Comparison of ENCODE assay signal across 22 mouse cellular contexts in the genomic region with DNA sequence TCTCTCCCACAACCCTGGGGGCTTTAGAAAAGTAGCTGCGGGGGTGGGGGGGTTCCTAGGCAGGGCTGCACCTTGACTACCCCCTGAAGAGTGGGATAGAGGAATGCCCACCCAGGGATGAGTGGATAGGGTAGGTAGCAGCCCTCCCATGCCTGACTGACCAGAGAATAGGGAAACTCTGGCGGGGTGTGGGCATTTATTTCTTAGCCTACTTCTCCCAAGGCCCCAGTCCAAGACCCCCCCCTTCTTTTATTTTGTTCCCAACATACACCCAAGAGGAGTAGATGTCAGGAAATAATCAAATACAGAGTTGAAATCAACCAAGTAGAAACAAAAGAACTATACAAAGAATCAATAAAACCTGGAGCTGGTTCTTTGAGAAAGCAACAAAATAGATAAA. TPM values are rescaled to one million over a fixed set of nuclear protein-coding genes. Genes with fewer than 3 reads are reported as not detected.
A peak's percentile ranks its signal among the peaks of the same experiment; 100 is the strongest.
DNase-seq lines count a peak whose midpoint lies in the region; ATAC-seq and TF ChIP-seq lines count a peak whose summit lies in the region.
"Not testable (repeated sequence)": the region's sequence is repeated elsewhere in the genome, so short reads cannot be mapped to it uniquely, and the experiment has no call there.
"Had no signal": no experiment of that assay in that cellular context is flagged by ENCODE, and none has a peak within 500 bp of the region (broad histone marks: within the 10 kb centered on the region; RNA-seq: fewer than 3 reads in every experiment).

No protein-coding gene starts in this region.

- TF ChIP-seq EP300 in liver, postnatal 0 days (IDR thresholded peaks at IDR 0.05; ENCODE audit: low read depth) = not testable (repeated sequence)

- peak; percentile 76; the same call in 1 of the 2 replicates for ATAC-seq in forebrain, embryonic 11.5 days (replicated peaks; ENCODE audit: low FRiP score)
- 0 out of 2 replicates have a peak, but pooled peaks have one; percentile 22 for ATAC-seq in heart, embryonic 12.5 days (ENCODE audit: insufficient number of reproducible peaks, low FRiP score)
- peak; percentile 74; the same call in 1 of the 2 replicates for ATAC-seq in hindbrain, embryonic 14.5 days (ENCODE audit: low FRiP score)
- ATAC-seq in kidney, postnatal 0 days (replicated peaks; ENCODE audit: low FRiP score, low read depth) = peak; percentile 68
- ATAC-seq in liver, postnatal 0 days = not testable (repeated sequence)
- peak; percentile 80 for ATAC-seq in midbrain, embryonic 12.5 days (ENCODE audit: low FRiP score, low read depth)
- peak; percentile 71; the same call in 1 of the 2 replicates for ATAC-seq in neural tube, embryonic 12.5 days (ENCODE audit: low FRiP score, low read depth)

- H3K9me3 ChIP-seq in forebrain, embryonic 11.5 days (ENCODE audit: control insufficient read depth, low read length); heart, embryonic 12.5 days (replicated peaks); kidney, postnatal 0 days (replicated peaks; ENCODE audit: low read length); liver, postnatal 0 days (ENCODE audit: low read length); neural tube, embryonic 12.5 days: not testable (repeated sequence)
- peaks cover 14% of the 10 kb centered on the region for H3K9me3 ChIP-seq in hindbrain, embryonic 14.5 days (ENCODE audit: control insufficient read depth, low read length)
- peaks cover 17% of the 10 kb centered on the region for H3K9me3 ChIP-seq in midbrain, embryonic 12.5 days

- not testable (repeated sequence) for H3K27ac ChIP-seq in forebrain, embryonic 11.5 days (ENCODE audit: low read depth, low read length); heart, embryonic 12.5 days (ENCODE audit: poor library complexity, severe bottlenecking); hindbrain, embryonic 14.5 days; kidney, postnatal 0 days; liver, postnatal 0 days (ENCODE audit: low read depth); midbrain, embryonic 12.5 days (replicated peaks); neural tube, embryonic 12.5 days

- TF ChIP-seq CTCF in kidney, postnatal 0 days (IDR thresholded peaks at IDR 0.05; ENCODE audit: low read depth); liver, postnatal 0 days (IDR thresholded peaks at IDR 0.05; ENCODE audit: low read depth): not testable (repeated sequence)

- H3K9ac ChIP-seq in forebrain, embryonic 11.5 days (ENCODE audit: low read length); heart, embryonic 12.5 days; hindbrain, embryonic 14.5 days; kidney, postnatal 0 days (ENCODE audit: low read depth, low read length); liver, postnatal 0 days (replicated peaks); midbrain, embryonic 12.5 days (replicated peaks); neural tube, embryonic 12.5 days: not testable (repeated sequence)

- WGBS in forebrain, embryonic 11.5 days = 70% methylated on average over 2 of the region's 2 CpGs
- WGBS in heart, embryonic 12.5 days = 44% methylated on average over 2 of the region's 2 CpGs
- WGBS in hindbrain, embryonic 14.5 days = 70% methylated on average over 2 of the region's 2 CpGs
- 69% methylated on average over 2 of the region's 2 CpGs for WGBS in kidney, postnatal 0 days
- WGBS in liver, postnatal 0 days (ENCODE audit: insufficient replicate concordance) = 50% methylated on average over 2 of the region's 2 CpGs
- WGBS in midbrain, embryonic 12.5 days = 57% methylated on average over 2 of the region's 2 CpGs
- 65% methylated on average over 2 of the region's 2 CpGs for WGBS in neural tube, embryonic 12.5 days

- not testable (repeated sequence) for H3K27me3 ChIP-seq in forebrain, embryonic 11.5 days (ENCODE audit: control insufficient read depth, insufficient read depth, low read length); heart, embryonic 12.5 days (replicated peaks); hindbrain, embryonic 14.5 days (ENCODE audit: control insufficient read depth, insufficient read depth, low read length); kidney, postnatal 0 days (ENCODE audit: insufficient read depth, low read length); liver, postnatal 0 days (ENCODE audit: insufficient read depth, low read length); midbrain, embryonic 12.5 days; neural tube, embryonic 12.5 days (replicated peaks)

- H3K36me3 ChIP-seq in forebrain, embryonic 11.5 days (ENCODE audit: control insufficient read depth, insufficient read depth, low read length); heart, embryonic 12.5 days; hindbrain, embryonic 14.5 days (replicated peaks; ENCODE audit: control insufficient read depth, insufficient read depth); kidney, postnatal 0 days (ENCODE audit: insufficient read depth, low read length); liver, postnatal 0 days (replicated peaks; ENCODE audit: insufficient read depth, low read length); midbrain, embryonic 12.5 days; neural tube, embryonic 12.5 days: not testable (repeated sequence)

- peak; percentile 7 for DNase-seq in MN1 (ENCODE audit: low spot score)
- peak; percentile 56 for DNase-seq in forebrain, embryonic 11.5 days (ENCODE audit: low spot score)
- DNase-seq in hindbrain, embryonic 14.5 days (ENCODE audit: low spot score); kidney, postnatal 0 days (ENCODE audit: low spot score): not testable (repeated sequence)
- peak; percentile 18 for DNase-seq in liver, postnatal 0 days

- not testable (repeated sequence) for H3K4me2 ChIP-seq in forebrain, embryonic 11.5 days (ENCODE audit: low read depth, low read length, severe bottlenecking); heart, embryonic 12.5 days; hindbrain, embryonic 14.5 days (replicated peaks); kidney, postnatal 0 days (ENCODE audit: low read length); liver, postnatal 0 days (ENCODE audit: low read depth, low read length); midbrain, embryonic 12.5 days (replicated peaks); neural tube, embryonic 12.5 days (replicated peaks)

- H3K4me3 ChIP-seq in forebrain, embryonic 11.5 days (ENCODE audit: low read depth, low read length); heart, embryonic 12.5 days; hindbrain, embryonic 14.5 days (replicated peaks; ENCODE audit: low read length); kidney, postnatal 0 days (replicated peaks; ENCODE audit: low read depth, low read length); liver, postnatal 0 days (ENCODE audit: low read depth, low read length); midbrain, embryonic 12.5 days; neural tube, embryonic 12.5 days: not testable (repeated sequence)

- H3K4me1 ChIP-seq in forebrain, embryonic 11.5 days (replicated peaks; ENCODE audit: control insufficient read depth, insufficient read depth, low read length); heart, embryonic 12.5 days (replicated peaks); hindbrain, embryonic 14.5 days (replicated peaks; ENCODE audit: control insufficient read depth, insufficient read depth, low read length); kidney, postnatal 0 days (replicated peaks; ENCODE audit: insufficient read depth, low read length); liver, postnatal 0 days (ENCODE audit: insufficient read depth); midbrain, embryonic 12.5 days; neural tube, embryonic 12.5 days: not testable (repeated sequence)

RNA-seq across cellular contexts. Expression of a gene that starts 18.8 kb away (rescaled TPM):
- not detected in 2 replicates for polyA plus RNA-seq in forebrain, embryonic 11.5 days (2014; fragmentation: Nextera tagmentation; extraction: Ambion mirVana)
- polyA plus RNA-seq in heart, embryonic 12.5 days (2016; fragmentation: Nextera tagmentation; extraction: Ambion mirVana) = 0.50 TPM in 1 of 2 replicates, not detected in the other
- polyA plus RNA-seq in hindbrain, embryonic 14.5 days (2014; fragmentation: Nextera tagmentation; extraction: Ambion mirVana) = not detected in 2 replicates
- not detected in 2 replicates for polyA plus RNA-seq in kidney, postnatal 0 days (2015; fragmentation: Nextera tagmentation; extraction: Ambion mirVana)
- not detected in 2 replicates for polyA plus RNA-seq in liver, postnatal 0 days (2015; fragmentation: Nextera tagmentation; extraction: Ambion mirVana)
- not detected in 2 replicates for polyA plus RNA-seq in midbrain, embryonic 12.5 days (2016; fragmentation: Nextera tagmentation; extraction: Ambion mirVana)
- not detected in 2 replicates for polyA plus RNA-seq in neural tube, embryonic 12.5 days (2016; fragmentation: Nextera tagmentation; extraction: Ambion mirVana)
- polyA plus RNA-seq: C2C12; cortical plate, adult 2 months; forebrain, embryonic 10.5 days; hindbrain, embryonic 10.5 days; hindbrain, postnatal 0 days; kidney, embryonic 14.5 days; liver, embryonic 14.5 days; lung, embryonic 14.5 days; midbrain, embryonic 16.5 days; myocyte; neural tube, embryonic 14.5 days; small intestine, adult 2 months; stomach, embryonic 15.5 days had no signal

RNA-seq across cellular contexts. Expression of a gene that starts 19.2 kb away (rescaled TPM):
- not detected in 2 replicates for polyA plus RNA-seq in forebrain, embryonic 11.5 days (2014; fragmentation: Nextera tagmentation; extraction: Ambion mirVana)
- polyA plus RNA-seq in heart, embryonic 12.5 days (2016; fragmentation: Nextera tagmentation; extraction: Ambion mirVana) = not detected in 2 replicates
- not detected in 2 replicates for polyA plus RNA-seq in hindbrain, embryonic 14.5 days (2014; fragmentation: Nextera tagmentation; extraction: Ambion mirVana)
- not detected in 2 replicates for polyA plus RNA-seq in kidney, postnatal 0 days (2015; fragmentation: Nextera tagmentation; extraction: Ambion mirVana)
- polyA plus RNA-seq in liver, postnatal 0 days (2015; fragmentation: Nextera tagmentation; extraction: Ambion mirVana) = not detected in 2 replicates
- not detected in 2 replicates for polyA plus RNA-seq in midbrain, embryonic 12.5 days (2016; fragmentation: Nextera tagmentation; extraction: Ambion mirVana)
- not detected in 2 replicates for polyA plus RNA-seq in neural tube, embryonic 12.5 days (2016; fragmentation: Nextera tagmentation; extraction: Ambion mirVana)
- polyA plus RNA-seq: C2C12; cerebellum, adult 2 months; cortical plate, adult 2 months; forebrain, embryonic 10.5 days; hindbrain, embryonic 10.5 days; hindbrain, postnatal 0 days; kidney, embryonic 14.5 days; liver, embryonic 14.5 days; lung, embryonic 14.5 days; midbrain, embryonic 16.5 days; myocyte; neural tube, embryonic 14.5 days; small intestine, adult 2 months; stomach, embryonic 15.5 days had no signal
